Mouse (Mus musculus): Measurements from ENCODE around the gene Dyx1c1. TPM values are rescaled to one million over a fixed set of nuclear protein-coding genes. Genes with fewer than 3 reads are reported as not detected.

Gene Dyx1c1
- total and polyA plus RNA-seq, 2 experiments from 2014 or later: 2.7 to 3.0 TPM

GRCm38 (mm10) chr9:72944286-72944685, 14.3 kb upstream of the Dyx1c1 start:
- H3K4me3 ChIP-seq (ENCODE audit: low read depth, low read length): no peak overlapping the region
- no peak overlapping the region for H3K9ac ChIP-seq (replicated peaks; ENCODE audit: low read length, poor library complexity, severe bottlenecking)
- no peaks in the 10 kb centered on the region for H3K4me1 ChIP-seq (ENCODE audit: insufficient read depth, low read length)
- 93% methylated on average over 13 of the region's 13 CpGs for WGBS
- no peak overlapping the region for H3K27ac ChIP-seq (ENCODE audit: low read depth, low read length)
- no peaks in the 10 kb centered on the region for H3K9me3 ChIP-seq (ENCODE audit: low read length)
- no peak for DNase-seq (ENCODE audit: low spot score)
- no peak for TF ChIP-seq CTCF (IDR thresholded peaks at IDR 0.05)
- H3K27me3 ChIP-seq (ENCODE audit: insufficient read depth, low read length): no peaks in the 10 kb centered on the region
- no peak for ATAC-seq (ENCODE audit: low FRiP score)
- H3K36me3 ChIP-seq (ENCODE audit: insufficient read depth, low read length): peaks cover 11% of the 10 kb centered on the region
- no peak overlapping the region for H3K4me2 ChIP-seq (ENCODE audit: low read depth, low read length, poor library complexity, severe bottlenecking)

GRCm38 (mm10) chr9:72947010-72947409, 11.6 kb upstream of the Dyx1c1 start:
- H3K27me3 ChIP-seq (ENCODE audit: insufficient read depth, low read length): no peaks in the 10 kb centered on the region
- peaks cover 11% of the 10 kb centered on the region for H3K36me3 ChIP-seq (ENCODE audit: insufficient read depth, low read length)
- peak; percentile 38 for TF ChIP-seq CTCF (IDR thresholded peaks at IDR 0.05)
- ATAC-seq (ENCODE audit: low FRiP score) (no peak), DNase-seq (ENCODE audit: low spot score) (no peak)
- H3K27ac ChIP-seq (ENCODE audit: low read depth, low read length): no peak overlapping the region
- no peak overlapping the region for H3K4me2 ChIP-seq (ENCODE audit: low read depth, low read length, poor library complexity, severe bottlenecking)
- H3K4me3 ChIP-seq (ENCODE audit: low read depth, low read length): no peak overlapping the region
- WGBS: 93% methylated on average over 1 of the region's 1 CpGs
- no peak overlapping the region for H3K9ac ChIP-seq (replicated peaks; ENCODE audit: low read length, poor library complexity, severe bottlenecking)
- H3K9me3 ChIP-seq (ENCODE audit: low read length): no peaks in the 10 kb centered on the region
- no peaks in the 10 kb centered on the region for H3K4me1 ChIP-seq (ENCODE audit: insufficient read depth, low read length)

- 84% methylated on average over 7 of the region's 7 CpGs for WGBS
- no peak overlapping the region for H3K4me3 ChIP-seq (ENCODE audit: low read depth, low read length)
- ATAC-seq (ENCODE audit: low FRiP score): no peak
- H3K4me1 ChIP-seq (ENCODE audit: insufficient read depth, low read length): no peaks in the 10 kb centered on the region
- no peak for TF ChIP-seq CTCF (IDR thresholded peaks at IDR 0.05)
- no peak for DNase-seq (ENCODE audit: low spot score)
- no peak overlapping the region for H3K27ac ChIP-seq (ENCODE audit: low read depth, low read length)
- H3K9ac ChIP-seq (replicated peaks; ENCODE audit: low read length, poor library complexity, severe bottlenecking): no peak overlapping the region
- peaks cover 11% of the 10 kb centered on the region for H3K36me3 ChIP-seq (ENCODE audit: insufficient read depth, low read length)
- H3K27me3 ChIP-seq (ENCODE audit: insufficient read depth, low read length): no peaks in the 10 kb centered on the region
- no peaks in the 10 kb centered on the region for H3K9me3 ChIP-seq (ENCODE audit: low read length)
- H3K4me2 ChIP-seq (ENCODE audit: low read depth, low read length, poor library complexity, severe bottlenecking): no peak overlapping the region
Observed at GRCm38 (mm10) chr9:72949572-72949971, 9.0 kb upstream of the Dyx1c1 start.

GRCm38 (mm10) chr9:72954746-72955145, 3.8 kb upstream of the Dyx1c1 start:
- H3K27ac ChIP-seq (ENCODE audit: low read depth, low read length): no peak overlapping the region
- H3K9ac ChIP-seq (replicated peaks; ENCODE audit: low read length, poor library complexity, severe bottlenecking): no peak overlapping the region
- H3K27me3 ChIP-seq (ENCODE audit: insufficient read depth, low read length): no peaks in the 10 kb centered on the region
- H3K36me3 ChIP-seq (ENCODE audit: insufficient read depth, low read length): no peaks in the 10 kb centered on the region
- ATAC-seq (ENCODE audit: low FRiP score) (no peak), DNase-seq (ENCODE audit: low spot score) (no peak)
- no peaks in the 10 kb centered on the region for H3K4me1 ChIP-seq (ENCODE audit: insufficient read depth, low read length)
- no peaks in the 10 kb centered on the region for H3K9me3 ChIP-seq (ENCODE audit: low read length)
- TF ChIP-seq CTCF (IDR thresholded peaks at IDR 0.05): peak; percentile 52
- H3K4me3 ChIP-seq (ENCODE audit: low read depth, low read length): no peak overlapping the region
- 46% methylated on average over 2 of the region's 2 CpGs for WGBS
- no peak overlapping the region for H3K4me2 ChIP-seq (ENCODE audit: low read depth, low read length, poor library complexity, severe bottlenecking)

GRCm38 (mm10) chr9:72955546-72955945, 3.0 kb upstream of the Dyx1c1 start:
- 16% methylated on average over 1 of the region's 1 CpGs for WGBS

GRCm38 (mm10) chr9:72961346-72961745, 2.8 kb downstream of the Dyx1c1 start:
- ATAC-seq (ENCODE audit: low FRiP score) (no peak), DNase-seq (ENCODE audit: low spot score) (no peak)
- Histone ChIP-seq H3K9me3 (ENCODE audit: low read length) (no peaks in the 10 kb centered on the region), H3K27ac (ENCODE audit: low read depth, low read length) (no peak overlapping the region), H3K36me3 (ENCODE audit: insufficient read depth, low read length) (no peaks in the 10 kb centered on the region), H3K4me1 (ENCODE audit: insufficient read depth, low read length) (no peaks in the 10 kb centered on the region), H3K9ac (replicated peaks; ENCODE audit: low read length, poor library complexity, severe bottlenecking) (no peak overlapping the region), H3K4me2 (ENCODE audit: low read depth, low read length, poor library complexity, severe bottlenecking) (no peak overlapping the region), H3K27me3 (ENCODE audit: insufficient read depth, low read length) (no peaks in the 10 kb centered on the region), H3K4me3 (ENCODE audit: low read depth, low read length) (no peak overlapping the region)
- TF ChIP-seq CTCF (IDR thresholded peaks at IDR 0.05): no peak
- 78% methylated on average over 8 of the region's 8 CpGs for WGBS

More at GRCm38 (mm10) chr9:72955546-72955945, 3.0 kb upstream of the Dyx1c1 start:
- H3K27me3 ChIP-seq (ENCODE audit: insufficient read depth, low read length): no peaks in the 10 kb centered on the region
- H3K36me3 ChIP-seq (ENCODE audit: insufficient read depth, low read length): no peaks in the 10 kb centered on the region
- H3K4me3 ChIP-seq (ENCODE audit: low read depth, low read length): no peak overlapping the region
- DNase-seq (ENCODE audit: low spot score) (peak; percentile 43), ATAC-seq (ENCODE audit: low FRiP score) (no peak)
- no peak overlapping the region for H3K27ac ChIP-seq (ENCODE audit: low read depth, low read length)
- H3K4me2 ChIP-seq (ENCODE audit: low read depth, low read length, poor library complexity, severe bottlenecking): no peak overlapping the region
- H3K9me3 ChIP-seq (ENCODE audit: low read length): no peaks in the 10 kb centered on the region
- no peaks in the 10 kb centered on the region for H3K4me1 ChIP-seq (ENCODE audit: insufficient read depth, low read length)
- no peak overlapping the region for H3K9ac ChIP-seq (replicated peaks; ENCODE audit: low read length, poor library complexity, severe bottlenecking)
- peak; percentile 83 for TF ChIP-seq CTCF (IDR thresholded peaks at IDR 0.05)

All from midbrain, postnatal 0 days (tissue).